Mouse (Mus musculus): ENCODE results near the gene Clasp1.

- no peak for TF ChIP-seq POLR2A (IDR thresholded peaks at IDR 0.05; ENCODE audit: low read depth, low read length)
- TF ChIP-seq CTCF (IDR thresholded peaks at IDR 0.05; ENCODE audit: borderline replicate concordance, insufficient read depth, low read length): no peak
These were observed 13.7 kb downstream of the Clasp1 start for GRCm38 (mm10) chr1:118402556-118402955.
